Mouse (Mus musculus): Measurements from ENCODE around the gene Dnm3.

The Dnm3 gene

GRCm38 (mm10) chr1:162020766-162021165, 457.1 kb downstream of the Dnm3 start:
- no peak for DNase-seq (ENCODE audit: low read depth)

GRCm38 (mm10) chr1:162020303-162020731, 457.5 kb downstream of the Dnm3 start:
- DNase-seq (ENCODE audit: low read depth), result no peak

- DNase-seq (ENCODE audit: low read depth), result no peak
Observed at GRCm38 (mm10) chr1:162018601-162018977, 459.2 kb downstream of the Dnm3 start.

- DNase-seq (ENCODE audit: low read depth), result no peak
Observed at GRCm38 (mm10) chr1:162017975-162018600, 459.7 kb downstream of the Dnm3 start.

GRCm38 (mm10) chr1:162016982-162017381, 460.9 kb downstream of the Dnm3 start:
- no peak for DNase-seq (ENCODE audit: low read depth)

- no peak for DNase-seq (ENCODE audit: low read depth)
Observed at GRCm38 (mm10) chr1:162015247-162015862, 462.5 kb downstream of the Dnm3 start.

GRCm38 (mm10) chr1:162013561-162013960, 464.3 kb downstream of the Dnm3 start:
- DNase-seq (ENCODE audit: low read depth), result no peak

- no peak for DNase-seq (ENCODE audit: low read depth)
Observed at GRCm38 (mm10) chr1:162011523-162012245, 466.1 kb downstream of the Dnm3 start.

- no peak for DNase-seq (ENCODE audit: low read depth)
Observed at GRCm38 (mm10) chr1:162009086-162009485, 468.7 kb downstream of the Dnm3 start.

GRCm38 (mm10) chr1:162008631-162009067, 469.2 kb downstream of the Dnm3 start:
- no peak for DNase-seq (ENCODE audit: low read depth)

GRCm38 (mm10) chr1:162008208-162008607, 469.6 kb downstream of the Dnm3 start:
- DNase-seq (ENCODE audit: low read depth), result no peak

- no peak for DNase-seq (ENCODE audit: low read depth)
Observed at GRCm38 (mm10) chr1:162006109-162006508, 471.7 kb downstream of the Dnm3 start.

GRCm38 (mm10) chr1:162004821-162005770, 472.7 kb downstream of the Dnm3 start:
- DNase-seq (ENCODE audit: low read depth), result peak; percentile 24

GRCm38 (mm10) chr1:162004518-162004780, 473.4 kb downstream of the Dnm3 start:
- no peak for DNase-seq (ENCODE audit: low read depth)

GRCm38 (mm10) chr1:162003729-162004517, 473.9 kb downstream of the Dnm3 start:
- no peak for DNase-seq (ENCODE audit: low read depth)

- DNase-seq (ENCODE audit: low read depth), result no peak
Observed at GRCm38 (mm10) chr1:162001328-162001727, 476.5 kb downstream of the Dnm3 start.

- peak; percentile 84 for DNase-seq (ENCODE audit: low read depth)
Observed at GRCm38 (mm10) chr1:161999882-162000371, 477.9 kb downstream of the Dnm3 start.

- DNase-seq (ENCODE audit: low read depth), result no peak
Observed at GRCm38 (mm10) chr1:161999338-161999737, 478.5 kb downstream of the Dnm3 start.

GRCm38 (mm10) chr1:161998781-161999180, 479.1 kb downstream of the Dnm3 start:
- DNase-seq (ENCODE audit: low read depth), result no peak

GRCm38 (mm10) chr1:161992389-161992788, 485.4 kb downstream of the Dnm3 start:
- no peak for DNase-seq (ENCODE audit: low read depth)

- DNase-seq (ENCODE audit: low read depth), result no peak
Observed at GRCm38 (mm10) chr1:161991846-161992245, 486.0 kb downstream of the Dnm3 start.
